Comparison of ENCODE assay signal across 14 mouse cellular contexts in the genomic region with DNA sequence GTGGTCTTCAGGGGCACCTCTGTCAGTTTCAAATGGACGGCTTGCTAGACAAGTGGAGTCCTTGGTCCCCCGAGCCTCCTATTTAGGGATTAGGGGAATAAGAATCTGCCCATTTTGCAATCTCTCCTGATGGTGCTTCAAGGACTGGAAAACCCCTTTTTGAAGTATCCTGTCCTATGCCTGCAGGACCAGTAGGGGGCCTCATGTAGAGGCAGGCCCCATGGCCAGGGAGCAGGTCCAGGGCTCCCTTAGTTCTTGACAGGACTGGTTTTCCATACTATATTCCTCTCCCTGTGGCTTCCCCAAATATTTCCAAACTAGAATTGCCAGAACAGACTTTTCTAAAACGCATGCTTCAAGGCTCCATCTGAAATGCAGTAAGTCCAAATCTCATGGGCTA.
DNase-seq lines count a peak whose midpoint lies in the region; ATAC-seq and TF ChIP-seq lines count a peak whose summit lies in the region.
"Had no signal": no experiment of that assay in that cellular context is flagged by ENCODE, and none has a peak within 500 bp of the region (broad histone marks: within the 10 kb centered on the region; RNA-seq: fewer than 3 reads in every experiment).

No protein-coding gene starts in this region.

- peak; percentile 71 for DNase-seq in heart, adult 11 months
- no peak for DNase-seq in heart, adult 8-10 months (ENCODE audit: low spot score)
- DNase-seq in liver, embryonic 14.5 days (ENCODE audit: low read depth in 3 of 3, low spot score in 3 of 3): no peak
- DNase-seq in liver, embryonic 11.5 days (ENCODE audit: low spot score): no peak
- DNase-seq in hindbrain, embryonic 11.5 days (ENCODE audit: low spot score): no peak
- DNase-seq in Muller cell, postnatal 12 days (ENCODE audit: inconsistent ontology term): no peak
- DNase-seq: heart, adult 18-20 months; spleen, adult 18-20 months had no signal

- no peak overlapping the region for H3K9ac ChIP-seq in liver, embryonic 14.5 days (replicated peaks)
- H3K9ac ChIP-seq in liver, embryonic 11.5 days (ENCODE audit: low read depth, low read length): no peak overlapping the region
- H3K9ac ChIP-seq in ES-Bruce4 (ENCODE audit: low read depth, poor library complexity, severe bottlenecking): no peak overlapping the region
- no peak overlapping the region for H3K9ac ChIP-seq in hindbrain, embryonic 11.5 days (ENCODE audit: low read depth, low read length)
- H3K9ac ChIP-seq: lung, embryonic 15.5 days; midbrain, embryonic 15.5 days had no signal

- TF ChIP-seq CTCF in liver, embryonic 14.5 days (IDR thresholded peaks at IDR 0.05; ENCODE audit: low read depth): peak; percentile 29
- TF ChIP-seq CTCF in ES-Bruce4 (IDR thresholded peaks at IDR 0.05; ENCODE audit: low read depth, low read length): peak; percentile 9
- 0 out of 2 replicates have a peak, but pooled peaks have one; percentile 18 for TF ChIP-seq CTCF in cortical plate, adult 2 months (IDR thresholded peaks at IDR 0.05; ENCODE audit: extremely low read depth, insufficient read depth, low read length)

- no peak for ATAC-seq in liver, embryonic 14.5 days (ENCODE audit: insufficient read depth)
- ATAC-seq in liver, embryonic 11.5 days (replicated peaks; ENCODE audit: low FRiP score): no peak
- no peak for ATAC-seq in hindbrain, embryonic 11.5 days (ENCODE audit: low FRiP score)
- ATAC-seq: hindbrain, embryonic 16.5 days; midbrain, embryonic 15.5 days had no signal

- H3K4me1 ChIP-seq in liver, embryonic 14.5 days (replicated peaks; ENCODE audit: control insufficient read depth in 2 of 2, insufficient read depth in 2 of 2, low read length in 1 of 2): no peaks in the 10 kb centered on the region
- no peaks in the 10 kb centered on the region for H3K4me1 ChIP-seq in liver, embryonic 11.5 days (replicated peaks; ENCODE audit: control insufficient read depth, insufficient read depth, low read length)
- no peaks in the 10 kb centered on the region for H3K4me1 ChIP-seq in ES-Bruce4 (ENCODE audit: control insufficient read depth, insufficient read depth, low read length)
- no peaks in the 10 kb centered on the region; the same call in none of the 2 replicates for H3K4me1 ChIP-seq in cortical plate, adult 2 months (ENCODE audit: control insufficient read depth, insufficient read depth, low read length)
- no peaks in the 10 kb centered on the region for H3K4me1 ChIP-seq in hindbrain, embryonic 11.5 days (replicated peaks; ENCODE audit: control insufficient read depth, insufficient read depth, low read length)
- H3K4me1 ChIP-seq: lung, embryonic 15.5 days; midbrain, embryonic 15.5 days had no signal

- no peak overlapping the region for H3K4me3 ChIP-seq in liver, embryonic 14.5 days (ENCODE audit: insufficient read depth in 1 of 2, low read depth in 2 of 2, low read length in 2 of 2)
- no peak overlapping the region for H3K4me3 ChIP-seq in liver, embryonic 11.5 days (ENCODE audit: low read depth, low read length)
- H3K4me3 ChIP-seq in ES-Bruce4 (ENCODE audit: low read depth, low read length): no peak overlapping the region
- H3K4me3 ChIP-seq in cortical plate, adult 2 months (ENCODE audit: insufficient read depth, low read length): no peak overlapping the region
- H3K4me3 ChIP-seq in hindbrain, embryonic 11.5 days (ENCODE audit: low read depth, low read length): no peak overlapping the region
- H3K4me3 ChIP-seq: forebrain, embryonic 10.5 days; lung, embryonic 15.5 days; midbrain, embryonic 15.5 days had no signal

- TF ChIP-seq POLR2A in ES-Bruce4 (IDR thresholded peaks at IDR 0.05; ENCODE audit: insufficient read depth, low read length): no peak
- TF ChIP-seq POLR2A in cortical plate, adult 2 months (IDR thresholded peaks at IDR 0.05; ENCODE audit: extremely low read depth, insufficient read depth, low read length): no peak

- no peak overlapping the region for H3K27ac ChIP-seq in liver, embryonic 14.5 days
- no peak overlapping the region for H3K27ac ChIP-seq in liver, embryonic 11.5 days (ENCODE audit: low read depth, low read length)
- H3K27ac ChIP-seq in ES-Bruce4 (ENCODE audit: insufficient read depth, low read length): no peak overlapping the region
- no peak overlapping the region for H3K27ac ChIP-seq in cortical plate, adult 2 months (ENCODE audit: insufficient read depth, low read length)
- no peak overlapping the region for H3K27ac ChIP-seq in hindbrain, embryonic 11.5 days (ENCODE audit: low read depth, low read length)
- H3K27ac ChIP-seq: forebrain, embryonic 10.5 days; lung, embryonic 15.5 days; midbrain, embryonic 15.5 days had no signal

- no peaks in the 10 kb centered on the region for H3K9me3 ChIP-seq in liver, embryonic 14.5 days (ENCODE audit: control insufficient read depth, low read length)
- H3K9me3 ChIP-seq in liver, embryonic 11.5 days (ENCODE audit: control insufficient read depth, low read length): no peaks in the 10 kb centered on the region
- no peaks in the 10 kb centered on the region for H3K9me3 ChIP-seq in ES-Bruce4 (replicated peaks; ENCODE audit: control insufficient read depth, insufficient read depth, low read length, poor library complexity, severe bottlenecking)
- H3K9me3 ChIP-seq in hindbrain, embryonic 11.5 days (ENCODE audit: control insufficient read depth, low read length): no peaks in the 10 kb centered on the region
- H3K9me3 ChIP-seq: forebrain, embryonic 10.5 days; lung, embryonic 15.5 days; midbrain, embryonic 15.5 days had no signal

- WGBS in liver, embryonic 14.5 days (ENCODE audit: insufficient replicate concordance): 61% methylated on average over 3 of the region's 3 CpGs
- WGBS in liver, embryonic 11.5 days: 72% methylated on average over 3 of the region's 3 CpGs
- WGBS in hindbrain, embryonic 11.5 days: 95% methylated on average over 3 of the region's 3 CpGs

- no peak overlapping the region for H3K4me2 ChIP-seq in liver, embryonic 14.5 days (ENCODE audit: low read depth)
- no peak overlapping the region for H3K4me2 ChIP-seq in liver, embryonic 11.5 days
- no peak overlapping the region for H3K4me2 ChIP-seq in hindbrain, embryonic 11.5 days (replicated peaks; ENCODE audit: low read depth, low read length)
- H3K4me2 ChIP-seq: lung, embryonic 15.5 days; midbrain, embryonic 15.5 days had no signal

- no peak for TF ChIP-seq EP300 in liver, embryonic 14.5 days (IDR thresholded peaks at IDR 0.05; ENCODE audit: low read depth)
- TF ChIP-seq EP300 in ES-Bruce4 (IDR thresholded peaks at IDR 0.05; ENCODE audit: insufficient read depth, low read depth, low read length): no peak

- H3K27me3 ChIP-seq in liver, embryonic 14.5 days (ENCODE audit: control insufficient read depth, insufficient read depth, low read length): no peaks in the 10 kb centered on the region
- H3K27me3 ChIP-seq in liver, embryonic 11.5 days (replicated peaks; ENCODE audit: control insufficient read depth, insufficient read depth, low read length): no peaks in the 10 kb centered on the region
- H3K27me3 ChIP-seq in ES-Bruce4 (ENCODE audit: control insufficient read depth, insufficient read depth, low read length, poor library complexity, severe bottlenecking): no peaks in the 10 kb centered on the region
- H3K27me3 ChIP-seq in hindbrain, embryonic 11.5 days (ENCODE audit: control insufficient read depth, insufficient read depth, low read length): no peaks in the 10 kb centered on the region
- H3K27me3 ChIP-seq: lung, embryonic 15.5 days; midbrain, embryonic 15.5 days had no signal

- no peaks in the 10 kb centered on the region for H3K36me3 ChIP-seq in liver, embryonic 14.5 days (replicated peaks; ENCODE audit: control insufficient read depth, insufficient read depth, low read depth)
- H3K36me3 ChIP-seq in liver, embryonic 11.5 days (ENCODE audit: control insufficient read depth, insufficient read depth, low read length): no peaks in the 10 kb centered on the region
- no peaks in the 10 kb centered on the region for H3K36me3 ChIP-seq in ES-Bruce4 (ENCODE audit: control insufficient read depth, insufficient read depth, low read length, poor library complexity, severe bottlenecking)
- H3K36me3 ChIP-seq in hindbrain, embryonic 11.5 days (ENCODE audit: control insufficient read depth, insufficient read depth, low read length): no peaks in the 10 kb centered on the region
- H3K36me3 ChIP-seq: forebrain, embryonic 10.5 days; lung, embryonic 15.5 days; midbrain, embryonic 15.5 days had no signal
